Mouse (Mus musculus): ENCODE measurements around the gene Sptbn1.

The Sptbn1 gene

DNA sequence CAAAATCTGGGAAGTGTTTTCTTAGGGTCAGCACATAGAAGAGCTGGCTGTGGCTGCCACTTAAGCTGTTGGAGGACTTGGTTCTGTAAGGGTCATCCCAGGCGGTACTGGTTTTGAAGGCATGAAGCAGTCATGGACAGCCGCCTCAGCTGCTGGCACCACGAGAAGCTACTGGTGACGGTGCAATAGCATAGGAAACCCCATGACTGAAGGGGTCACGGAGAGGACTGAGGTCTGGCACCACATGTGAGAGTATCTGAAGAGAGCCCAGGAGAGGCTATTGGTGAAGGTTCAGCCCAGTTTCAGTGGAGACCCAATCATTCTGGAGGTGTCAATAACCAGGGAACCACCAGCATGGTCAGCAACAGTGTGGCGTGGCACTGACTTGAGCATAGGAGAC lies 135.4 kb downstream of the Sptbn1 start:
- no peak for DNase-seq (ENCODE audit: low spot score in 2 of 2)

DNA sequence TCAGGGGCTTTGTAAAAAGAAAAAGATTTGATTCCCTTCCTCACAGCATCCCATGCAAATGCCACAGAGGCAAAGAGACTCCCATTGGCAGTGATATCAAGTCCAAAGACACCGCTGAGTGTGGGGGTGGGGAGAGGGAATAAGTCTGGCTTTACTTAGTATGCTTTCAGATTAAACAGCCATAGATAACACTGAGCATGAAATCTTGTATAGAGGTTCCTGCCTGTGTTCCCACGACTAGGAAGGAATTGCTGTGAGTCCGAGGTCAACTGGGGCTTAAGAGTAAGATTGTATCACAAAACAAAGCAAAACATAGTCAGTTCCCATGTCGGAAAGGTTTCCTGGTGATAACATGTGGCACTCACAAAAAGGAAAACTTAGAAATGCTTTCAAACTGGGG lies 136.3 kb downstream of the Sptbn1 start:
- no peak for DNase-seq (ENCODE audit: low spot score in 2 of 2)

- DNase-seq (ENCODE audit: low spot score in 2 of 2) = no peak
These were observed 138.6 kb downstream of the Sptbn1 start for GRCm38 (mm10) chr11:30129339-30129738.

- no peak for DNase-seq (ENCODE audit: low spot score in 2 of 2)
These were observed 141.1 kb downstream of the Sptbn1 start for GRCm38 (mm10) chr11:30126840-30127239.

DNA sequence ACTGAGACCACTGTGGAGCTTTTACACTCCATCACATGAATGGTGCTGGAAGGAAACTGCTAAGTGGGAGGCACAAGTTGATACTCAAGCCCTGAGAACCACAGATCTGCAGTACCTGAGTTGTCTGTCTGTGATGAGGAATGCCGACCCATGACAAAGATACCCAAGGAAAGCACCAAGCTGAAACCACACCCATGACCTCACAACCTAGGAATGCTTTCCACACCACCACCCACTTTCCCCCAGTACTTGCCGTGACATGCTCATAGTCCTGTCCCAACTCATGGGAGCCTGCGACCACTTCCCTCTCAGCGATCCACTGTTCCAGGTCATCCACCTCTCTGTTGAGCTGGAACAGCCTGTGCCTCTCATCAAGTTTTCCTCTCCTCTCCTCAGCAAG lies 149.9 kb downstream of the Sptbn1 start:
- no peak for DNase-seq (ENCODE audit: low spot score in 2 of 2)

- DNase-seq (ENCODE audit: low spot score in 2 of 2) = no peak
These were observed 154.3 kb downstream of the Sptbn1 start for GRCm38 (mm10) chr11:30113631-30114030.

GRCm38 (mm10) chr11:30110634-30111033 lies 157.3 kb downstream of the Sptbn1 start:
- no peak for DNase-seq (ENCODE audit: low spot score in 2 of 2)

GRCm38 (mm10) chr11:30104177-30104576 lies 163.8 kb downstream of the Sptbn1 start:
- no peak for DNase-seq (ENCODE audit: low spot score in 2 of 2)

GRCm38 (mm10) chr11:30102594-30102993 lies 165.4 kb downstream of the Sptbn1 start:
- no peak for DNase-seq (ENCODE audit: low spot score in 2 of 2)

GRCm38 (mm10) chr11:30101796-30102195 lies 166.2 kb downstream of the Sptbn1 start:
- DNase-seq (ENCODE audit: low spot score in 2 of 2) = no peak

GRCm38 (mm10) chr11:30101162-30101561 lies 166.8 kb downstream of the Sptbn1 start:
- no peak for DNase-seq (ENCODE audit: low spot score in 2 of 2)

GRCm38 (mm10) chr11:30099916-30100315 lies 168.1 kb downstream of the Sptbn1 start:
- DNase-seq (ENCODE audit: low spot score in 2 of 2) = no peak

GRCm38 (mm10) chr11:30095212-30095773 lies 172.7 kb downstream of the Sptbn1 start:
- DNase-seq (ENCODE audit: low spot score in 2 of 2) = no peak

DNA sequence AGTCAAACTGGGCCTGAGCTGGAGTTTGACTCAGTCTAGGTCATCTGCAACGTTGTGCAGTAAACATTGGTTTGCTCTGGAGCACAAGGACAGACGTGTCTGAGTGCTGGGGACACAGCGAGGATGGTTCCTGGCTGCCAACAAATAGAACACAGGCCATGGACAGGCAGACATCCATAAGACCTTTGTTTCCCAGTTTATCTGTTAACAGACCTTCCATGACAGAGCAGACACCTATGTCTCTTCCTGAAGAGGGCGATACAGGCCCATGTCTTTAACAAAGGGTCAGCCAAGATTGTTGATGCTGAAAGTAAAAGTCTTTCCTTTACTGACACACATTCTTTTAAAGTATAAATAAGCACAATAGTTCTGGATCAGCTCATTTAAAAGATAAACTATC lies 176.1 kb downstream of the Sptbn1 start:
- no peak for DNase-seq (ENCODE audit: low spot score in 2 of 2)

GRCm38 (mm10) chr11:30085114-30085513 lies 182.9 kb downstream of the Sptbn1 start:
- DNase-seq (ENCODE audit: low spot score in 2 of 2) = no peak

- DNase-seq (ENCODE audit: low spot score in 2 of 2) = no peak
These were observed 210.7 kb downstream of the Sptbn1 start for GRCm38 (mm10) chr11:30057299-30057698.
